Mouse (Mus musculus): ENCODE data around the gene Otud7b.
A peak's percentile ranks its signal among the peaks of the same experiment; 100 is the strongest.

Gene Otud7b

GRCm38 (mm10) chr3:96104261-96105065 is at the start of gene Otud7b:
Otud7b (plus strand) TSS chr3:96104527.
- DNase-seq: peak; percentile 99

- peak; percentile 85 for DNase-seq
These were observed 49.0 kb upstream of the Otud7b start for GRCm38 (mm10) chr3:96055294-96055693.

- peak; percentile 61 for DNase-seq
These were observed 48.3 kb upstream of the Otud7b start for GRCm38 (mm10) chr3:96056031-96056430.

- DNase-seq: peak; percentile 99
These were observed 46.6 kb upstream of the Otud7b start for GRCm38 (mm10) chr3:96057747-96058204.

GRCm38 (mm10) chr3:96058231-96058896 is 46.0 kb upstream of the Otud7b start, which contains the start of gene Vps45:
Vps45 (minus strand) TSS chr3:96058466.
- peak; percentile 96 for DNase-seq

GRCm38 (mm10) chr3:96060146-96060545 is 44.2 kb upstream of the Otud7b start:
- peak; percentile 57 for DNase-seq

- peak; percentile 19 for DNase-seq
These were observed 41.0 kb upstream of the Otud7b start for GRCm38 (mm10) chr3:96063299-96063698.

- peak; percentile 18 for DNase-seq
These were observed 40.1 kb upstream of the Otud7b start for GRCm38 (mm10) chr3:96064217-96064616.

- DNase-seq: peak; percentile 78
These were observed 39.2 kb upstream of the Otud7b start for GRCm38 (mm10) chr3:96065147-96065546.

GRCm38 (mm10) chr3:96065754-96066375 is 38.5 kb upstream of the Otud7b start:
- peak; percentile 94 for DNase-seq

GRCm38 (mm10) chr3:96066741-96067140 is 37.6 kb upstream of the Otud7b start:
- DNase-seq: peak; percentile 81

GRCm38 (mm10) chr3:96069046-96069445 is 35.3 kb upstream of the Otud7b start:
- DNase-seq: peak; percentile 63

GRCm38 (mm10) chr3:96069542-96069941 is 34.8 kb upstream of the Otud7b start:
- peak; percentile 0 for DNase-seq

- peak; percentile 55 for DNase-seq
These were observed 34.1 kb upstream of the Otud7b start for GRCm38 (mm10) chr3:96070241-96070640.

GRCm38 (mm10) chr3:96072921-96073486 is 31.3 kb upstream of the Otud7b start:
- DNase-seq: peak; percentile 60

GRCm38 (mm10) chr3:96078066-96078465 is 26.3 kb upstream of the Otud7b start:
- DNase-seq: peak; percentile 87

- peak; percentile 78 for DNase-seq
These were observed 25.6 kb upstream of the Otud7b start for GRCm38 (mm10) chr3:96078711-96079110.

GRCm38 (mm10) chr3:96081006-96081405 is 23.3 kb upstream of the Otud7b start:
- peak; percentile 73 for DNase-seq

GRCm38 (mm10) chr3:96081650-96082049 is 22.7 kb upstream of the Otud7b start:
- DNase-seq: peak; percentile 61

GRCm38 (mm10) chr3:96082100-96082499 is 22.2 kb upstream of the Otud7b start:
- peak; percentile 50 for DNase-seq

- peak; percentile 91 for DNase-seq
These were observed 21.4 kb upstream of the Otud7b start for GRCm38 (mm10) chr3:96082714-96083508.

- peak; percentile 61 for DNase-seq
These were observed 20.1 kb upstream of the Otud7b start for GRCm38 (mm10) chr3:96084146-96084755.

Data from heart, adult 11 months (tissue).